Mouse (Mus musculus): Measurements from ENCODE around the gene Kdelc2. TPM values are rescaled to one million over a fixed set of nuclear protein-coding genes. Genes with fewer than 3 reads are reported as not detected.
A peak's percentile ranks its signal among the peaks of the same experiment; 100 is the strongest.

Kdelc2 gene
- polyA plus RNA-seq (2014; fragmentation: Nextera tagmentation; extraction: Ambion mirVana) = 19.3 and 20.9 TPM in 2 replicates

DNA sequence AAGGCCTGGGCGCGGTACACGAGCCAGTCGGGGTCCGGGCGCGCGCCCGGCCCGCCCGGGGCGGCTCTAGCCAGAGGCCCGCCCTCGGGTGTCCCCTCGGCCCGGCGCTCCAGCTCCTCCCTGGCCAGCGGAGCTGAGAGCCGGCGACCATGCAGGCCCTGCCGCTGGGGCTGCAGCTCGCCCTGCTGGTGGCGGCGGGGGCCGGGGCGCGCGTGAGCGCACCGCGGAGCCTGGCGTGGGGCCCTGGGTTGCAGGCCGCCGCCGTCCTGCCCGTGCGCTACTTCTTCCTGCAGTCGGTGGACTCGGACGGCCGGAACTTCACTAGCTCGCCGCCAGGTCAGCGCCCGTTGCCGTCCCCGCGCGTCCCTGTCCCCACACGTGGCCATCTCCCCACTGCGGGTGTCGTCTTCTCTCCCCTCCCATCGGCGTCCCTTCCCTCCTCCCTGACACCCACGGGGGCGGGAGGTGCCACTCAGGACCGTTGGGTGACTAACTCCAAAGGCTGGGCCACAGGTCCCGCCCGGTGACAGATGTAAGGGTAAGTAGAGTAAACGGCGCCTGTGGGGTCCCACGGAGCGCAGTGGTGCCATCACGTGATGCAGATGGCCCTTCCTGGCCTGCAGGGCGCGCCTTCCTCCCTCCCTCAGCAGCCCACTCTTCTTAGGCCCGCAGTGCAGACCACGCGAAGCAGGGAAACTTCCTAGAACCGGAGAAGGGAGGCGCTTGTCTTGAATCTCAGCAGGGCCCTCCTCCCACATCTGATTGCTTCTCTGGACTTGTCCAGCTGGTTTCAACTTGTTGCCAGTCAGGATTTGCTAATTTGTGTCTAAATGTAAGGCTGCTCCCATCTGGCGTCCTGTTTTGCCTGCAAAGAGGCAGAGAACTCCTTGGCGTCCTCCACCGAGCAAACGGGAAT lies at the start of gene Kdelc2:
Kdelc2 (plus strand) TSS at position 75 of the 916 bp plus-strand sequence.
- peak; percentile 91 for ATAC-seq (replicated peaks; ENCODE audit: insufficient number of reproducible peaks, low FRiP score, low TSS enrichment)
- WGBS (ENCODE audit: insufficient replicate concordance) = under 1% methylated on average over 73 of the region's 75 CpGs
- Histone ChIP-seq H3K4me3 (ENCODE audit: low read depth, low read length) (peak within 1 kb of the TSS; percentile 79), H3K4me1 (ENCODE audit: control insufficient read depth, insufficient read depth, low read length) (no peaks in the 10 kb centered on the region), H3K27ac (ENCODE audit: low read depth, low read length) (peak within 1 kb of the TSS; percentile 93), H3K36me3 (ENCODE audit: control insufficient read depth, insufficient read depth, low read length) (no peaks in the 10 kb centered on the region), H3K4me2 (peak within 1 kb of the TSS; percentile 79), H3K27me3 (ENCODE audit: control insufficient read depth, insufficient read depth, low read length) (no peaks in the 10 kb centered on the region), H3K9ac (ENCODE audit: low read depth, low read length) (peak within 1 kb of the TSS; percentile 94), H3K9me3 (replicated peaks; ENCODE audit: control insufficient read depth, low read length) (no peaks in the 10 kb centered on the region)

DNA sequence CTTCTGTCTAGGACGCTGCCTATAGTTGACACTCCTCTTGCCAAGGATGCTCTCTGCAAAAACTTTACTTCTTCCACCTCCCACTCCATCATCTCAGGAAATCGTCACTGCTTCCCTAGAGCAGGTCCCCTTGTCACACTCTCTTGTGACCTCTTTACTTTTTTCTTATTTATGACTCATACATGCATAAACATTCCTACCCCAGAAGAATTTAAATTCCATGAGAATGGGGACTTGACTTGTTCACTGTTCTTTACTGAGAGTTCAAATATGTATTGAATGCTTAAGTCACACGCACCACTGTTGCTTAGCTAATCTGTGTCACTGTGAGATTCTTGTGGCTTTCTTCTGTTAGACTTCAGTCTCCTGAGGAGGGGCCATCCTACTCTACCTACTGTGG lies 48.7 kb upstream of the Kdelc2 start:
- H3K9ac ChIP-seq (ENCODE audit: low read depth, low read length) = no peak overlapping the region
- no peak overlapping the region for H3K27ac ChIP-seq (ENCODE audit: low read depth, low read length)
- H3K36me3 ChIP-seq (ENCODE audit: control insufficient read depth, insufficient read depth, low read length) = no peaks in the 10 kb centered on the region
- H3K4me1 ChIP-seq (ENCODE audit: control insufficient read depth, insufficient read depth, low read length) = no peaks in the 10 kb centered on the region
- H3K4me3 ChIP-seq (ENCODE audit: low read depth, low read length) = no peak overlapping the region
- 73% methylated on average over 3 of the region's 3 CpGs for WGBS (ENCODE audit: insufficient replicate concordance)
- no peaks in the 10 kb centered on the region for H3K27me3 ChIP-seq (ENCODE audit: control insufficient read depth, insufficient read depth, low read length)
- no peak overlapping the region for H3K4me2 ChIP-seq
- no peak for ATAC-seq (replicated peaks; ENCODE audit: insufficient number of reproducible peaks, low FRiP score, low TSS enrichment)
- H3K9me3 ChIP-seq (replicated peaks; ENCODE audit: control insufficient read depth, low read length) = no peaks in the 10 kb centered on the region

DNA sequence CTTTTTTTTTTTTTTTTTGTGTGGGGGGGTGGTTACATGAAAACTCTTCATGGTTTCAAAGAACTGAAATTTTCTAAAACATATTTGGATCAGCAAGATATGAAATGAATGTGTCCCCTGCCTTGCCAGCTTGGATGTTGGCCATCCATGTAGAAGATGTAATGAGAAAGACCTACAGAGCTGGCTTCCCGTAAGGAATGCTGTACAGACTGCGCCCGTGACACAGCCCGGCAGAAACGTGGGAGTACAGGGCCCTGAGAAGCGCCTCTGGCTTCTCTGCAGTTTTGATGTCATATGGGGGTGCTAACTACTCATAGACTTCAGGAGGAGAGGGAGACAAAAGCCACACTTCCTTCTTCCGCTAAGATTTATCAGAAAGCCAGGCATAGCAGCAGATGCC lies 44.2 kb upstream of the Kdelc2 start:
- 68% methylated on average over 7 of the region's 7 CpGs for WGBS (ENCODE audit: insufficient replicate concordance)
- H3K27me3 ChIP-seq (ENCODE audit: control insufficient read depth, insufficient read depth, low read length) = 0 out of 2 replicates have a peak, but pooled peaks cover 4% of the 10 kb centered on the region
- H3K4me1 ChIP-seq (ENCODE audit: control insufficient read depth, insufficient read depth, low read length) = no peaks in the 10 kb centered on the region
- no peak overlapping the region for H3K27ac ChIP-seq (ENCODE audit: low read depth, low read length)
- no peak for ATAC-seq (replicated peaks; ENCODE audit: insufficient number of reproducible peaks, low FRiP score, low TSS enrichment)
- H3K9ac ChIP-seq (ENCODE audit: low read depth, low read length) = no peak overlapping the region
- H3K36me3 ChIP-seq (ENCODE audit: control insufficient read depth, insufficient read depth, low read length) = no peaks in the 10 kb centered on the region
- no peak overlapping the region for H3K4me2 ChIP-seq
- H3K4me3 ChIP-seq (ENCODE audit: low read depth, low read length) = no peak overlapping the region
- H3K9me3 ChIP-seq (replicated peaks; ENCODE audit: control insufficient read depth, low read length) = no peaks in the 10 kb centered on the region

DNA sequence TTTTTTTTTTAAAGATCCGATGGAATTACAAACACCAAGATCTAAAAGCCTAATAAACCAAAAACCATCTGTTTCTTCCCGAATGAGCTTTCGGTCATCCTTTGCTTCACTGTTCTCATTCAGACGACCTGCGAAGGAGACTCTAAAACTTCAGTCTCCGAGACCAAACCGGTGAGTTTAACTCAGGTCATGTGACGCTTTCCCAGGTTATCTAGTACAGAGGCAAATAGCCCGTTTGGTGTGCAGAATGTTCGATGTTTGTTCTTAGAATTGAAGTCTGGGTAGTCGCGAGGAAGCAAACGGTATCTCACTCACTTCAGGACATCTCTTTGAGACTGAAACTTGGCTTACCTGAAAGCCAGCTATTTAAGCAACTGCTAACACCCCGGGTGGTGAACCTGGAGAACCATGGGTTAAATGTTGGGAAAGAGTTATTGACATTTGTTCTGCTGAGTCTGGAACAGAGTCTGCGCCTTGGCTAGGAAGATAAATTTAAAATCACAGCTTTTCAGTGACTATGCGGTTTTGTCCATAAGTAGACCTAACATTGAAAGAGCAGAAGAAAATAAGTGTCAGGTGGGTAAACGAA lies 43.4 kb upstream of the Kdelc2 start:
- Histone ChIP-seq H3K4me3 (ENCODE audit: low read depth, low read length) (peak overlapping the region; percentile 45), H3K27ac (ENCODE audit: low read depth, low read length) (no peak overlapping the region), H3K4me1 (ENCODE audit: control insufficient read depth, insufficient read depth, low read length) (no peaks in the 10 kb centered on the region), H3K9ac (ENCODE audit: low read depth, low read length) (0 out of 2 replicates have a peak overlapping the region, but pooled peaks have one; percentile 67), H3K9me3 (replicated peaks; ENCODE audit: control insufficient read depth, low read length) (no peaks in the 10 kb centered on the region), H3K36me3 (ENCODE audit: control insufficient read depth, insufficient read depth, low read length) (no peaks in the 10 kb centered on the region), H3K4me2 (peak overlapping the region; percentile 84), H3K27me3 (ENCODE audit: control insufficient read depth, insufficient read depth, low read length) (0 out of 2 replicates have a peak, but pooled peaks cover 4% of the 10 kb centered on the region)
- WGBS (ENCODE audit: insufficient replicate concordance) = 40% methylated on average over 17 of the region's 17 CpGs
- ATAC-seq (replicated peaks; ENCODE audit: insufficient number of reproducible peaks, low FRiP score, low TSS enrichment) = no peak

DNA sequence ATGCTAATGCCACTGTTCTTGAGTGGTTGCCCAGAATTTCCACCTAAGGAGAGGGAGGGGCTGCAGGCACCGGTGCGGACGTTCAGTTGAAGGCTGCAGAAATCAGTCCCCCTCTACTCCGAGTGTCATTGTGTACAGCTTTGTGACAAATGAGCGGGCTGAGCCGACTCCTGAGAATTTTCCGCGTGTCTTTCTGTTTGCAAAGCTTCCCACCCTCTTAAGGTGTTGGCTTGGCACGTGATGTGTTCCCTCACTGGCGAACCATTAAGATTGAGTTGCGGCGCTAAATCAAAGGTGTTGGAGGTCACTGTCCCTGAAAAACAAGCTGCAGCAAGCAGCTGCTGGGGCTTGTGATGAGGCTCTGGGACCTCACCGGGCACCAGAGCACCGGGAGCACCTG lies 42.9 kb upstream of the Kdelc2 start:
- Histone ChIP-seq H3K9me3 (replicated peaks; ENCODE audit: control insufficient read depth, low read length) (no peaks in the 10 kb centered on the region), H3K4me3 (ENCODE audit: low read depth, low read length) (peak overlapping the region; percentile 45), H3K4me2 (peak overlapping the region; percentile 84), H3K36me3 (ENCODE audit: control insufficient read depth, insufficient read depth, low read length) (no peaks in the 10 kb centered on the region), H3K9ac (ENCODE audit: low read depth, low read length) (peak overlapping the region; percentile 67), H3K4me1 (ENCODE audit: control insufficient read depth, insufficient read depth, low read length) (no peaks in the 10 kb centered on the region), H3K27me3 (ENCODE audit: control insufficient read depth, insufficient read depth, low read length) (0 out of 2 replicates have a peak, but pooled peaks cover 4% of the 10 kb centered on the region), H3K27ac (ENCODE audit: low read depth, low read length) (no peak overlapping the region)
- 3% methylated on average over 14 of the region's 14 CpGs for WGBS (ENCODE audit: insufficient replicate concordance)
- no peak for ATAC-seq (replicated peaks; ENCODE audit: insufficient number of reproducible peaks, low FRiP score, low TSS enrichment)

DNA sequence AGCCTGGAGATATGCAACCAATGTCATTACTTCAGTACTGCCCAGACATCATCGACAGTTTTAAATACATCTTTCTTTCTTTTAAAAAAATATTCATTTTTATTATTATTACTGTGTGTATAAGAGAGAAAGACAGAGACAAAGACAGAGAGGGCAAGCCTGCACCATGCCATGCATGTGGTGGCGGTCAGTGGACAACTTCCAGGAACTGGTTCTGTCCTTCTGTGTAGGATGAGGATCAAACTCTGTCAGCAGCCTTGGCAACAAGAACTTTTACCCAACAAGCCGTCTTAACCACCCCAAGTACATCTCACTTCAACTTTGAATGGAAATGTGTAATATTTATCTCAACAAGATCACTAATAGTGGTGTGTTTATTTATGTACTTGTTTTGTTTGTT lies 41.8 kb upstream of the Kdelc2 start:
- H3K9ac ChIP-seq (ENCODE audit: low read depth, low read length) = no peak overlapping the region
- no peak for ATAC-seq (replicated peaks; ENCODE audit: insufficient number of reproducible peaks, low FRiP score, low TSS enrichment)
- no peaks in the 10 kb centered on the region for H3K4me1 ChIP-seq (ENCODE audit: control insufficient read depth, insufficient read depth, low read length)
- 77% methylated on average over 3 of the region's 3 CpGs for WGBS (ENCODE audit: insufficient replicate concordance)
- H3K4me2 ChIP-seq = no peak overlapping the region
- 0 out of 2 replicates have a peak, but pooled peaks cover 4% of the 10 kb centered on the region for H3K27me3 ChIP-seq (ENCODE audit: control insufficient read depth, insufficient read depth, low read length)
- H3K4me3 ChIP-seq (ENCODE audit: low read depth, low read length) = no peak overlapping the region
- no peak overlapping the region for H3K27ac ChIP-seq (ENCODE audit: low read depth, low read length)
- no peaks in the 10 kb centered on the region for H3K36me3 ChIP-seq (ENCODE audit: control insufficient read depth, insufficient read depth, low read length)
- no peaks in the 10 kb centered on the region for H3K9me3 ChIP-seq (replicated peaks; ENCODE audit: control insufficient read depth, low read length)

DNA sequence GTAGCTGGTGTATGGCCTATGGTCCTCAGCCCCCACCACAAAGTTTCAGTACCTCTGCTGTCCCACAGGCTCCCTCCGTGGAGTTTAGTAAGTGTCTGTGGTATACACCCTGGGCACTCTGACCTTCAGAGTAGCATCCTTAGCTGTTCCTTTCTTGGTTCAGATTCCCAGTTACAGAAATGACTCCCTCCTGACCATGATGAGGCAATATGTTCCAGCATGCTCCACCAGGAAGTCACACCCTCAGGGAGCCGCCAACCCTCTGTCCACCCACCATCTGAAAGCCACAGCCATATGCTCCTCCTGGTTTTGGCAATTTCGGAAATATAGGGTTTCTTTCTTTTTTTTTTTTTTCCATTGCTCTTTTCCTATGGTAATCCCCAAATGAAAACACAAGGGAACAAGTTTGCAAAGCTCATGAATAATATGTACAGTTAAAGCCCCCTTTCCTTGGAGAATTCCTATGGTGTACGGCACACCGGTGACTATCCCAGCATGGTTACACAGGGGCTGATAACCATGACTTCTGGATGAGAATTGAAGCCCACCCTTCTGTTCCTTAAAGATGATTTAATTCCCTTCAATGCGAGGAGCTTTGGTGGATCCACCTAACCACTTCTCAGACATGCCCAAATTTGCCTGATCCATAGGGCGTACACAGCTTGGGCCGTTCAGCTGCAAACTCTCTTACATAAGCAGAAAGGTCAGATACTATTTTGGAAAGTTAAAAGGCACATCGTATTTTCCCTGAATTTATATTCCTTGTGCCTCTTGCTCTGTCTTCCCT lies 39.0 kb upstream of the Kdelc2 start:
- Histone ChIP-seq H3K4me3 (ENCODE audit: low read depth, low read length) (no peak overlapping the region), H3K27me3 (ENCODE audit: control insufficient read depth, insufficient read depth, low read length) (0 out of 2 replicates have a peak, but pooled peaks cover 4% of the 10 kb centered on the region), H3K9me3 (replicated peaks; ENCODE audit: control insufficient read depth, low read length) (no peaks in the 10 kb centered on the region), H3K4me2 (no peak overlapping the region), H3K4me1 (ENCODE audit: control insufficient read depth, insufficient read depth, low read length) (no peaks in the 10 kb centered on the region), H3K27ac (ENCODE audit: low read depth, low read length) (no peak overlapping the region), H3K36me3 (ENCODE audit: control insufficient read depth, insufficient read depth, low read length) (no peaks in the 10 kb centered on the region), H3K9ac (ENCODE audit: low read depth, low read length) (no peak overlapping the region)
- WGBS (ENCODE audit: insufficient replicate concordance) = 83% methylated on average over 9 of the region's 9 CpGs
- no peak for ATAC-seq (replicated peaks; ENCODE audit: insufficient number of reproducible peaks, low FRiP score, low TSS enrichment)

DNA sequence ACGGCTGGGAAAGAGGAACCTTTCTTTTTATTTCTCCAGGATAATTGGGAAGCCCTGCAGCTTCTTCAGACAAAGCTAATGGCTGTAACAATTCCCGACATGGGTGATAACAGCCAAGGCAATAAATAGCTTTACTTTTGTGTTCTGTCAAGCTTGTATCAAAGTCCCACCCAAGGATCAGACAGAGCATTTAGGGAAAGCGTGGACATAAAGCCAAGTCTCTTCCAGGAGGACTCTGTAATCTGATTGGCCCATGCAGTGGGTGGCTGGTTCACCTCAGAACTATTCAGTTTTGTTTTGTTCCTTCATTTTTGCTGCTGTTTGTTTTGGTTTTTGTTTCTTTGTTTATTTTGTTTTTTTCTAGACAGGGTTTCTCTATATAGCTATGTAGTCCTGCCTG lies 38.1 kb upstream of the Kdelc2 start:
- Histone ChIP-seq H3K4me3 (ENCODE audit: low read depth, low read length) (no peak overlapping the region), H3K27me3 (ENCODE audit: control insufficient read depth, insufficient read depth, low read length) (0 out of 2 replicates have a peak, but pooled peaks cover 4% of the 10 kb centered on the region), H3K27ac (ENCODE audit: low read depth, low read length) (no peak overlapping the region), H3K9ac (ENCODE audit: low read depth, low read length) (no peak overlapping the region), H3K4me1 (ENCODE audit: control insufficient read depth, insufficient read depth, low read length) (no peaks in the 10 kb centered on the region), H3K4me2 (no peak overlapping the region), H3K9me3 (replicated peaks; ENCODE audit: control insufficient read depth, low read length) (no peaks in the 10 kb centered on the region), H3K36me3 (ENCODE audit: control insufficient read depth, insufficient read depth, low read length) (no peaks in the 10 kb centered on the region)
- 77% methylated on average over 3 of the region's 3 CpGs for WGBS (ENCODE audit: insufficient replicate concordance)
- ATAC-seq (replicated peaks; ENCODE audit: insufficient number of reproducible peaks, low FRiP score, low TSS enrichment) = no peak

Data from heart, embryonic 11.5 days (tissue).